Mouse (Mus musculus): ENCODE data around the gene Apoa1.

Gene Apoa1

DNA sequence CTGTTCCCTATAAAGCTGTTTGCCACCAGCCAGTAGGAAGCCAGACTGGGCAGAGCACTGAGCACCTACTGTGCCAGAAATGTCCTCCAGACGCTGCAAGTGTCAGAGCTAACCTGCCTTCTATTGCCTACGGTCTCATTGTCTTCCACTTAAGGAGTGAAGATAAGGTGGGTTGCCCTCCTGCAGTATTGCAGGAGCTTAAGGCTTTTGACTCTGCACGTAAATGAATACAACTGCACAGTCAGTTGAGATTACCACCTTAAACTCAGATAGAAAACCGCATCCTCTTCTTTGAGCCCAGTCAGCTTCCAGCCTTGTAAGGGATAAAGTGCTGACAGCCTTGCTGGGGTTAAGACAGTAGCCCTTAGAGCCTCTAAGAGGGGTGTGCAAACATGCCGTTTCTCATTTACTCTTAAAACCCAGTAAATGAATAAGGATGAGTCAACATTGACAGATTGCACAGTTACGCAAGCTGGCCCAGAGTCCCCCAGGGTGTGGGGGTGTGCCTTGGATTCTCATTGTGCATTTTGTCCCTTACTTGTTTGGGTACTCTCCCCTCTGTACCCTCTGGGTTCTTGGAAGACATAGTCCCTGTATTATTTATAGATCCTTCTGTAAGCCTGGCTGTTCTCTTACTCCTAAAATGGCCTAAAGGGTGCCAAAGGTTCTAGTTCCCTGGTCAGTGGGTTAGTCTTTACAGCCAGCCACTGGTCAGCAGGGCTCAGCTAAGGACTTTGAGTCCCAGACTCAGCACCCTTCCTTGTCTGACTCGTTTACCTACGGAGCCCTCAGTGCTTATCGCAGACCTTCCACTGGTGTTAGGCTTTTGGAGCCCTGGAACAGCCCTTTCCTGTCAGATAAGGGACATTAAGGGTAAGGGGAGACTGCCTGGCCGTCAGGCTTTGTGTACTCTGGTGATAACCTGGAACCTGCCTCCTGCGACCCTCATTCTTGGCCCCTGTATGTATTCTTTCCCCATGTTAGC is 12.8 kb upstream of the Apoa1 start:
- DNase-seq (ENCODE audit: low spot score): no peak

DNA sequence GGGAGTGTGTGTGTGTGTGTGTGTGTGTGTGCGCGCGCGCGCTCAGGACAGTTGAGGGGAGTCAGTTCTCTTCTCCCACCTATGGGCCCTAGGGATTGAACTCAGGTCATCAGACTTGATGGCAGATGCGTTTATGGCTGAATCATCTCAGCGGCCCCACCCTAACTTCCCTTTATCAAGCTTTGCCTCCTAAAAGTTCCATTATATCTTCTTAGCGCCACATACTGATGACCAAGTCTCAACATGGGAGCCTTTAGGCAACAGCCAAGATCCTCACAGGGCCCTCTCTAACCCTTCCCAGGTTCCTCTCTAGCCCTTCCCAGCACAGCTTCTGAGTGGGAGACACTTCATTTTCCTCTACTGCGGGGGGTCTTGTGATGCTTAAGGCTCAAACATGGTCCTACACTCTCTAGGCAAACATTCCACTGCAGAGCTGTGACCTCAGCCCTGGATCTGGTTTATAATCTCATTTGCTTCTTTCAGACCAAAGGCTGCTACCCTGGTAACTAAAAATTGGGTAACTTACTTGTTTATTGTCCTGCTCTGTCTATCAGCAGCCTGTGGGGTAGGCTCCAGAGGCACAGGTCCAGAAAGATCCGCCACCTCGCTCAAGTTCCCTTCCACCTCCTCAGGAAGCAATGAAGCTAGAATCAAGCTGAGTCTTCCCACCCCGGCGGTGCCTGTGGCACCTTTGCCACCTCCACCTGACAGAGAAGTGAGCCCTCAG is 11.5 kb upstream of the Apoa1 start:
- DNase-seq (ENCODE audit: low spot score): no peak

DNA sequence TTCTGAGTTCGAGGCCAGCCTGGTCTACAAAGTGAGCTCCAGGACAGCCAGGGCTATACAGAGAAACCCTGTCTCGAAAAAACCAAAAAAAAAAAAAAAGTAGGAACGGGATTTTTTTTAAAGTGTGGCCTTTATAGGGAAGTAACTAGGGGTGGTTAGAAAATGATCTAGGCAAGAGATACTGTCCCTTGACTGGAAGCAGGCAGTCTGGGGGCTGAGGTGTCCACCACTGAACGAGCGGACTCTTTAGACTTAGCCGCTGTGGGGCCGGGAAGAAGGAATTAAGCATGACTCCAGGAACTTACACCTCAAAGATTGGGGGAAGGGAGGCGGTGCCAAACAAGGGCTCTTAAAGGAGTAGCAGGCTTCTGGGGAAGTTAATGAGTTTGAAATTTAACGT is 10.2 kb upstream of the Apoa1 start:
- DNase-seq (ENCODE audit: low spot score): no peak

DNA sequence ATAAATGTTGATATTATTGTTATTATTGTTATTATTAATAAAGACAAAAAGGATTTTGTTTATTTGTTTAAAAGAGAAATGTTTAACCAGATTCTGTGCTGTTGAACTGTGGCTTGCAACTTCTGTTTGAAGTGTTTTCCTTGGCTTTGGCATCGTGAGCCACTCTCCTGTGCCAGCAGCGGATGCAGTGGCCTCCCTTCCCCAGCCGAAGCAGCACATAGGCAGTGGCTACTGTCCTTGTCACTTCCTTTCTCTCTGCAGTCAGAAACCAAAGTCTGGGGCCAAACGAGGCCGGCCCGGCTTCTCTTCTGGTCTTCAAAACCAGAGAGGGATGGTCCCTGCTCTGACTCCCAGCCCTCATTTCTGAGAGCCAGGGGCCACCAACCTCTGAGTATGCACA is 5.3 kb upstream of the Apoa1 start:
- no peak for DNase-seq (ENCODE audit: low spot score)

- DNase-seq (ENCODE audit: low spot score): no peak
Observed at GRCm38 (mm10) chr9:46224101-46224500, 4.3 kb upstream of the Apoa1 start.

DNA sequence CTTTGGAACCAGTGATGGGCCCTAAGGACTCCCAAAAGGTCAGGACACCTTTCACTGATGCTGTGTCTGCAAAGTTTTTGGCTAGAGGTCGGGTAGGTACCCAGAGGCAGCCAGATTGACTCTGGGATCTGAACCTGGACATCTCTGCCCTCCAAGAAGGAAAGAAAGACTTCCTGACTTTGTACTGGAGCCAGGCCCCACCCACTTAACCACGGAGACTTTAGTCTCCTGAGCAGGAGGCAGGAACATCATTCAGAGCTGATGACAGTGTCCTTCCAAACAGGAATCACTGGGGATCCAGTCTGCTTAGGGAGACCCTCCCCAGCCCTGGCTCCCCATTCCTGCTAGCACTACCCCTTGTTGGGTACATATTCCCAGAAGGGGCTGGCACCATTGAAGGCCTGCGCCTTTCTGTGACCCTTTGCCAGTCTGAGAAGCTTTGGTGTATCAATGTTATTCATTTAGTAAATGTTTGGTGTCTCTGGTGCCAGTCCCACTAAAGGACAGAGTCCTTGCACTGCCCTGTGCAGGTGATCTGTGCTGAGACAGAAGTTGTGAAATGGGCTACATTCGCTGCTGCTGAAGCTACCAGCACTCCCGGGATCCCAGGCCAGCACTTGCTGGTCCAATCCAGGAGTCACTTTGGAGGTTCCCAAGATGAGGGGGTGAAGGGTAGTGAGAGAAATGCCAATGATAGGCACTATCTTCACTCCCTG is 3.3 kb upstream of the Apoa1 start:
- DNase-seq (ENCODE audit: low spot score): no peak

DNA sequence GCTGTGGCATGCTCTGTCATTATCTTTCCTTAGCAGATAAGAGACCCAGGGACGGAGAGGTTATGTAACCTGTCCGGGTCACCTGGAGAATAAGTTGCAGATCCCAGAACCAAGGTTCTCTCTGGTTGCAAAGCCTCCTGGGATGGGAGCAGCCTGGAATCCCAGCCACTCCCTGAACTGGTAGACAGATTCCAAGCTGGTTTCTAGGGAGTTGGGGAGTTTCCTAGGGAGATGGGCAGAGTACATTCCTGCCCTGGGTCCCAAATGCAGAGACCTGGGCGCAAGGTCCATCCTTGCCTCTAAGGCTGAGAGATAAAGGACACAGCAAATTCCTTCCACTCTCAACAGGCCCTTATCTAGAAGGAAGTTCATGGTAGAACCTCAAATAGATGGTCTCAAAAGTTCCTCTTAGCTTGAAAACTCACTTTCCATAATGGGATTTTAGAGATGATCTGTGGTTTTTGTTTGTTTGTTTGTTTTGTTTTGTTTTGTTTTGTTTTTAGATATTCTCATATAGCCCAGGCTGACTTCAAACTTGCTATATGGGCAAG is 1.2 kb upstream of the Apoa1 start:
- no peak for DNase-seq (ENCODE audit: low spot score)

- DNase-seq (ENCODE audit: low spot score): peak; percentile 88
Observed at GRCm38 (mm10) chr9:46229573-46230449, 1.4 kb downstream of the Apoa1 start.

- DNase-seq (ENCODE audit: low spot score): peak; percentile 35
Observed at GRCm38 (mm10) chr9:46230450-46230975, 2.1 kb downstream of the Apoa1 start.

DNA sequence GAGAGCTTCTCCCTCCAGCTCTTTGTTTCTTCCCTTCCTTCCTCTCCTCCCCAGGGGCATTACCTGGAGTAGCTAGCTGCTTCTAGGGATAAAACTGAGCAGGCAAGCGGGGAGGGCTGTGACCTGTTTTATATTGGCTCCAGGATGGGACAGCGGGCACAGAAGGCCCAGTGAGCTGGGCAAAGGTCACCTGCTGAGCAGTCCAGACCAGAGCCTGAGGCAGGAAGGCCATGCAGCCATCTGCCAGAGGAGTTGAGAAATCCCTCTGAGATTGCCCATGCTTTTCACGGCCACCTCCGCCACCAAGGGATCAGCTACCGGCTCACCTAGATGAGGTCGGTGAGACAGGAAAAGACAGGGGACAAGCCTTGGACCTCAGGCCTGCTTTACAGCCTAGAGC is 6.8 kb downstream of the Apoa1 start:
- no peak for DNase-seq (ENCODE audit: low spot score)

GRCm38 (mm10) chr9:46235596-46235648 is 7.0 kb downstream of the Apoa1 start, which contains the start of gene Apoc3:
Apoc3 (minus strand) TSS chr9:46235636.
- DNase-seq (ENCODE audit: low spot score): no peak

DNA sequence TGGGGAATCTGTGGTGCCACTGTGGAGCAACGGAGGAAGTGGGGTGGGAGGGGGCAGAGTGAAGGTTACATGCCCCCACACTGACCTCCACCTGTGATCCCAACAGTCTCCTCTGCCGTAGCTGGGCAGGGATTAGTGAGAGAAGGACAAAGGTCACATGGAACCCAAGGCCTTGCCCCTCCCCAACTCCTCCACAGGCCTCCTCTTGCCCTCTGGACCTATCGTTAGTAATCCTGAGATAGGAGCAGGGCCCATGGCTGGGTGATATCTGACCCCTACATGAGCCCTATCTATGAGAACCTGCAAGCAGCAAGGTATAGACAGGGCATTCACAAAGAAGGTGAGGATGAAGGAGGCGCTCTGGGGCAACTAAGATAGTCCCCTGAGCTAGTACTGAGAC is 7.3 kb downstream of the Apoa1 start:
- no peak for DNase-seq (ENCODE audit: low spot score)

GRCm38 (mm10) chr9:46238850-46239249 is 10.5 kb downstream of the Apoa1 start:
- no peak for DNase-seq (ENCODE audit: low spot score)

DNA sequence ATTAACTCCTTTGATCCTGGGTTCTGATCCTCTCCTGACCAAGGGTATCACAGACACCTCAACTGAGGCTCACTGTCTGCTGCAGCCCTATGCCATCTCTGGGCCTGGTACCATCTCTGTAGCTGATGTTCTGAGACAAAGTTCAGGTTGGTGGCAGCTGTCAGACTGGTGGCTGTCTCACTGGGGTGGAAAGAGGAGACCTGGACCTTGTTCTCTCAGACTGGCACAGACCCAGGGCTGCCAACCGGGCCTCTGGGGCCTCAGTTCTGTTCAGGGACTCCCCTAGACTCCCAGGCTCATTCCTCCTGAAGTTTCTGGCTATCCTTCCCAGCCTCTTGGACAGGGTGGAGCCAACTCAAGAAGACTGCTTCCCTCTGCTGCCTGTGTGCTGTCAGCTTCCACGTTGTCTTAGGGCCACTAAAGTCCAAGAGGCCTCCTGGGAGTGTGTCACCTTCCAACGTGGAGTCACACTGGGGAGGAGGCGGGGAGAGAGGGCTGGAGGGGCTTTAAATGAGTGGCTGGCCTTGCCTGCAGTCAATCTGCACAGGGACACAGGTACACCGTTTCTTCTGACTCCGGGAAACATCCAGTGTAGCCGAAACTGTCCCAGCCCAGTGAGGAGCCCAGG is 12.3 kb downstream of the Apoa1 start, which contains the start of gene Apoa4:
Gene Apoa4 (plus strand): TSS at position 171 of the 628 bp plus-strand sequence.
- DNase-seq (ENCODE audit: low spot score): no peak

DNA sequence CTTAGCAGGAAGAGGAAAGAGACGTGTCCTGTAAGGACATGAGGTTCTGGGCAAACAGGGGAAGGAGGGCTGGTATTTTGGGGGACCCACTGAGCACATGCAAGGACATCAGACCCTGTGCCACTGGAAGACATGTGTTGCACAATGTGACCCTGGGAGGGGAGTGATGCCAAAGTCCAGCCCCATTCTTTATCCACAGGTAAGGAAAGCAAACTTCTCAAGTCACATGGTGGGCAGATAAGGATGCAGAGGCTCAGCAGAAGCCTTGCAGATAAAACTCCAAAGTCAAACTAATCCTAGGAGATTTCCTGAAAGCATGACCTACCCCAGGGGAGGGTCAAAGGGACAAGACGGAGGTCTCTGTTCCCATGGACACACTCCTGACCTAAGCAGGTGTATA is 13.4 kb downstream of the Apoa1 start:
- DNase-seq (ENCODE audit: low spot score): no peak

GRCm38 (mm10) chr9:46243122-46243521 is 14.7 kb downstream of the Apoa1 start:
- no peak for DNase-seq (ENCODE audit: low spot score)

DNA sequence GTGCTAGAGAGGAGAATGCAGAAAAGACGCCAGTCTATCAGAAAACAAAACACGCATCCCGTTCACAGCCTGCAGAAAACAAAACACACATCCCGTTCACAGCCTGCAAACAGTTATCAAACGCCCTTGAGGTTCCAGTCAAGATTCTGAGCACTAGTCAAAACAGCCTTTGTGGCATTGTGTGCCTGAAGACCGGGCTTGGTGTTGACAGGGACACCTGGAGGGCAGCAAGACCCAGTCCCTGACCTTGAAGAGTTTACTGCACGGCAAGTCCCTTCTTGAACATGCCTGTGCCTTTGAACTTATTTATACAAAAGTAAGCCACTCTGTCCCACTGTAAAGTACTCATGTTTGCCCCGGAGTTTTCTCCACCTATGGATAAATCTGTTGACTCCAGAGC is 15.2 kb downstream of the Apoa1 start:
- no peak for DNase-seq (ENCODE audit: low spot score)

DNA sequence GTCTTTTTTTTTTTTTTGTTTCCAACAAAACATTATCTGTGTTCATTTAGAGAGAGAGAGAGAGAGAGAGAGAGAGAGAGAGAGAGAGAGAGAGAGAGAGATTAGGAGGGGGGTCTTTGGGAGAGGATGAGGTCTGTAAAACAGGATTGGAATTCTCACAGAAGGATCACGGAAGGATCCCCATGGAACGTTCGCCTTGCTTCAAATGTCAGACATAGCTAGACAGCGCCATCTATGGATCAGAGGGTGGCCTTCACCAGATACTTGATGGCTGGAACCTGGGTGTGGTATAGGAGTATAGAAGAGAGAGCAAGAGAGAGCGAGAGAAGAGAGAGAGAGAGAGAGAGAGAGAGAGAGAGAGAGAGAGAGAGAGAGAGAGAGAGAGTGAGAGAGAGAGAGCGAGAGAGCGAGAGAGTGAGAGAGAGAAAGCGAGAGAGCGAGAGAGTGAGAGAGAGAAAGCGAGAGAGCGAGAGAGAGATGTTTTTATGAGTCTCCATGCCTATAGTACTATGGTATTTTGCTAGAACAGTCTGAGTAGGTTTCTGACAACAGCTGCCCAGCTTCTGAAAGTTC is 18.5 kb downstream of the Apoa1 start:
- DNase-seq (ENCODE audit: low spot score): peak; percentile 94

- no peak for DNase-seq (ENCODE audit: low spot score)
Observed at GRCm38 (mm10) chr9:46256177-46256576, 27.8 kb downstream of the Apoa1 start.

GRCm38 (mm10) chr9:46256658-46257385 is 28.4 kb downstream of the Apoa1 start:
- DNase-seq (ENCODE audit: low spot score): no peak

Measured in embryo, embryonic 10.5 days (tissue).